Mouse (Mus musculus): Measurements from ENCODE around the gene Wfdc6b.
"Not testable (repeated sequence)": the region's sequence is repeated elsewhere in the genome, so short reads cannot be mapped to it uniquely, and the experiment has no call there.

GRCm38 (mm10) chr2:164573359-164573758 lies 40.0 kb upstream of the Wfdc6b start, which contains the start of gene Spint3:
- not testable (repeated sequence) for TF ChIP-seq POLR2A (IDR thresholded peaks at IDR 0.05; ENCODE audit: control insufficient read depth in 1 of 2, insufficient read depth in 1 of 2, low read depth in 1 of 2, low read length in 2 of 2, poor library complexity in 1 of 2); TCF12 (IDR thresholded peaks at IDR 0.05; ENCODE audit: low read depth, low read length); CTCF (IDR thresholded peaks at IDR 0.05 in 2 of 3, conservative IDR thresholded peaks at IDR 0.05 in 1 of 3; ENCODE audit: control insufficient read depth in 1 of 3, insufficient read depth in 1 of 3, low read depth in 2 of 3, low read length in 3 of 3, poor library complexity in 1 of 3, severe bottlenecking in 1 of 3); E2F4 (IDR thresholded peaks at IDR 0.05; ENCODE audit: borderline replicate concordance, low read depth, low read length); EP300 (IDR thresholded peaks at IDR 0.05; ENCODE audit: low read depth in 1 of 2, low read length in 2 of 2); ZNF384 (IDR thresholded peaks at IDR 0.05; ENCODE audit: low read depth, low read length); ZKSCAN1 (IDR thresholded peaks at IDR 0.05; ENCODE audit: low read depth, low read length); GATA1 (IDR thresholded peaks at IDR 0.05; ENCODE audit: low read depth, low read length); TAL1 (IDR thresholded peaks at IDR 0.05; ENCODE audit: low read length); KAT2A (conservative IDR thresholded peaks at IDR 0.05; ENCODE audit: low read depth, low read length)
